Mouse (Mus musculus) hindbrain, embryonic 11.5 days (tissue): Measurements from ENCODE around the gene Patl1. TPM values are rescaled to one million over a fixed set of nuclear protein-coding genes. Genes with fewer than 3 reads are reported as not detected.
A peak's percentile ranks its signal among the peaks of the same experiment; 100 is the strongest.
"Not testable (repeated sequence)": the region's sequence is repeated elsewhere in the genome, so short reads cannot be mapped to it uniquely, and the experiment has no call there.

ENCODE experiments used
- ATAC-seq: fragments of 200-750 bp; cut with Nextera tagmentation; 2 replicates; pipeline ENCODE4 v1.8.0; 2017; ENCODE audit warnings: mild to moderate bottlenecking, moderate TSS enrichment, moderate library complexity; ENCODE audit not compliant: low FRiP score
- DNase-seq: peaks from one replicate; pipeline ENCODE4 v3.0.0-alpha.2; 2015; ENCODE audit warnings: low spot score
- H3K27ac ChIP-seq: fragments of 300-500 bp; sonication (generic); 2 replicates; pipeline ENCODE4 v1.5.1; 2014; ENCODE audit warnings: mild to moderate bottlenecking, low read depth, low read length
- H3K27me3 ChIP-seq: fragments of 300-500 bp; sonication (generic); 2 replicates; pipeline ENCODE4 v1.6.1; 2014; ENCODE audit warnings: mild to moderate bottlenecking, low read length, moderate library complexity, mixed read lengths; ENCODE audit not compliant: control insufficient read depth, insufficient read depth
- H3K36me3 ChIP-seq: fragments of 300-500 bp; sonication (generic); 2 replicates; pipeline ENCODE4 v1.6.1; 2014; ENCODE audit warnings: mild to moderate bottlenecking, low read length, moderate library complexity, mixed read lengths; ENCODE audit not compliant: control insufficient read depth, insufficient read depth
- H3K4me1 ChIP-seq: fragments of 300-500 bp; sonication (generic); replicated peaks from 2 replicates; pipeline ENCODE4 v1.6.1; 2014; ENCODE audit warnings: low read length, mixed read lengths; ENCODE audit not compliant: control insufficient read depth, insufficient read depth
- H3K4me2 ChIP-seq: fragments of 300-500 bp; sonication (generic); replicated peaks from 2 replicates; pipeline ENCODE4 v1.6.1; 2014; ENCODE audit warnings: mild to moderate bottlenecking, low read depth, low read length
- H3K4me3 ChIP-seq: fragments of 300-500 bp; sonication (generic); 2 replicates; pipeline ENCODE4 v1.5.1; 2014; ENCODE audit warnings: low read depth, low read length
- H3K9ac ChIP-seq: fragments of 300-500 bp; sonication (generic); 2 replicates; pipeline ENCODE4 v1.6.1; 2014; ENCODE audit warnings: low read depth, low read length
- H3K9me3 ChIP-seq: fragments of 300-500 bp; sonication (generic); 2 replicates; pipeline ENCODE4 v1.6.1; 2016; ENCODE audit warnings: low read length; ENCODE audit not compliant: control insufficient read depth
- WGBS: fragments of 180-500 bp; shearing (Covaris S2); extraction: QIAGEN DNeasy Blood & Tissue Kit; methylation state at CpG from one replicate; pipeline ENCODE4 v1.1.7; 2014; 5-methylcytosine and 5-hydroxymethylcytosine counted together
- polyA plus RNA-seq: library from polyadenylated mRNA; unstranded; fragments of >200 nt; fragmentation: Nextera tagmentation; extraction: Ambion mirVana; gene quantifications from 2 replicates; pipeline ENCODE4 v1.2.1, GENCODE M21; 2014

Patl1 gene
- 26.5 and 29.2 TPM in 2 replicates for polyA plus RNA-seq

- peak; percentile 99 for DNase-seq
- Histone ChIP-seq H3K4me2 (peak within 1 kb of the TSS; percentile 74), H3K27ac (peak within 1 kb of the TSS; percentile 88), H3K36me3 (no peaks in the 10 kb centered on the region), H3K27me3 (no peaks in the 10 kb centered on the region), H3K9ac (peak within 1 kb of the TSS; percentile 86), H3K9me3 (no peaks in the 10 kb centered on the region), H3K4me1 (0 out of 2 replicates have a peak, but pooled peaks cover 2% of the 10 kb centered on the region), H3K4me3 (peak within 1 kb of the TSS; percentile 89)
- peak; percentile 97 for ATAC-seq
- under 1% methylated on average over 32 of the region's 53 CpGs for WGBS
Measured at GRCm38 (mm10) chr19:11912037-11912532, at the start of gene Patl1. Patl1 (plus strand) TSS chr19:11912399.

DNA sequence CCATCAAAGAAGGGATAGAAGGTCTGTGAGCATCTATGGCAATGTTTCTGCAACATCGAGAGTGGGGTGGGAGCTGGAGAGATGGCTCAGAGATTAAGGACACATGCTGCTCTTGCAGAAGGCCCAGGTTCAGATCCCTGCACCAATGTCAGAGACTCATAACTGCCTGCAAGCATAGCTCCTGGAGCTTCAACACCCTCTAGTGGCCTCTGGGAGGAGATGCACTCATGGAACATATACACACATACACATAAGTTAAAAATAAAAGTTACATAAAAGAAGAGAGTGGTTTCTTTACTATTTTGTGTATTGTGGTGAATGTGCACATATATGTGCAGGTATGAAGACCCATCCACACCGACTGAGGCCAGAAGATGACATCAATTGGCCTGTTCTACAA lies 44.4 kb upstream of the Patl1 start:
- Histone ChIP-seq H3K36me3 (no peaks in the 10 kb centered on the region), H3K4me3 (no peak overlapping the region), H3K9me3 (no peaks in the 10 kb centered on the region), H3K4me1 (no peaks in the 10 kb centered on the region), H3K9ac (no peak overlapping the region), H3K27me3 (no peaks in the 10 kb centered on the region), H3K27ac (no peak overlapping the region), H3K4me2 (no peak overlapping the region)
- no peak for ATAC-seq
- 74% methylated on average over 2 of the region's 2 CpGs for WGBS
- DNase-seq = no peak

DNA sequence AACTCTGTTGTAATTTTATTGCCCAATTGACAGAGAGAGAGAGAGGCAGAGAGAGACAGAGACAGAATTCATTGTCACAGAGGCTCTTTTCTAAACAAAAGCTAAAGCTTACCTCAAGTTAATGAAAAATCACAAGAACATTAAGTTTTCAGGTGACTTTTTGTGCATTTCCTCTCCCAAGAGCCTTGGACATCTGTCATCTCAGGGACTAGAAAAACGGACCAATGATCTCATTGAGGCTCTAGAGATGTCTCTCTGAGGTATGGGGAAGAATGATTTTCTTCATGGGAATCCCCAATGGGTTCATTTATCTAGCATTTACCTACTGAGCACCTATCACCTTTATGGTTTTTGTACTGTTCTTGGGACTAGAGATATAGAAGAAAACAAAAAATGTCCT lies 37.2 kb upstream of the Patl1 start, which contains the start of gene Olfr1419:
TSS of gene Olfr1419 (minus strand) at position 101 of the 400 bp plus-strand sequence.
- Histone ChIP-seq H3K27me3 (no peaks in the 10 kb centered on the region), H3K27ac (no peak within 1 kb of the TSS), H3K9me3 (no peaks in the 10 kb centered on the region), H3K36me3 (no peaks in the 10 kb centered on the region), H3K4me2 (no peak within 1 kb of the TSS), H3K4me3 (no peak within 1 kb of the TSS), H3K4me1 (no peaks in the 10 kb centered on the region), H3K9ac (no peak within 1 kb of the TSS)
- DNase-seq (no peak), ATAC-seq (no peak)
- 41% methylated on average over 1 of the region's 1 CpGs for WGBS

DNA sequence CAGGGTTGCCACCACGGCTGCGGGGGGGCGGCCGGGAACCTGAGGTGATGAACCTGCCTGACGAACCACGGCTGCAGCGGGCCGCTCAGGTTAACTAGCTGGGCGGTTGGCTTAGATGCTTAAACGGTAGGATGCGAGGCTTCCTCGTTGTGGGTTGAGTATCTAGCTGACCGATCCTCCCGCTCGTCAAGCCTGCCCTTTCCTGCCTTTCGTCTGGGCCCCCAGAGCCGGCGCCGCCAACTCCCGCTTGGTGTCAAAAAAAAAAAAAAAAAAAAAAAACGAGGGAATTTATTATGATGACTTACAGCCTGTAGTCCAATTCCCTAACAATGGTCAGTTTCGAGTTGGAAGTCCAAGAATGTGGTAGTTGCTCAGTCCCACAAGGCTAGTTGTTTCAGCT lies 33.8 kb upstream of the Patl1 start:
- WGBS = 59% methylated on average over 14 of the region's 22 CpGs
- not testable (repeated sequence) for H3K9ac ChIP-seq, DNase-seq, H3K27me3 ChIP-seq, H3K27ac ChIP-seq, H3K9me3 ChIP-seq, H3K4me3 ChIP-seq, ATAC-seq, H3K4me2 ChIP-seq, H3K36me3 ChIP-seq, H3K4me1 ChIP-seq

DNA sequence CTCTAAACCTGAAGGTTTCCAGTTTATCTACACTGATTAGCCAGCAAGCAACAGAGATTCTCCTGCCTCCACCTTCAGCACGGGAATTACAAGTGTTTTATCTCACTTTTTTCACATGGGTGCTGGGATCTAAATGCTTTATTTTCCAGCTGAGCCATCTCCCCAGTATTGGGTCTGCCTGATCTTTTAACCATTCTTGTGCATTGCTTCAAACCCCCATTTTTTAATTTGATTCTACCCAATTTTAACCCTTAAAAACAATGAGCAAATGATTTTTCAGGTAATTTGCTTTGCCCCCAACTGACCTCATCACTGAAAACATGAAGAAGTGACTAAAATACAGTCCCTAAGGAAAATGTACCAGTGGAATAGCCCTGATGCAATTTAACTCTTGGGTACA lies 25.9 kb upstream of the Patl1 start, which contains the start of gene Olfr1420:
TSS of gene Olfr1420 (plus strand) at position 301 of the 400 bp plus-strand sequence.
- Histone ChIP-seq H3K9me3 (no peaks in the 10 kb centered on the region), H3K9ac (no peak within 1 kb of the TSS), H3K4me1 (no peaks in the 10 kb centered on the region), H3K4me3 (no peak within 1 kb of the TSS), H3K27me3 (no peaks in the 10 kb centered on the region), H3K4me2 (no peak within 1 kb of the TSS), H3K36me3 (no peaks in the 10 kb centered on the region), H3K27ac (no peak within 1 kb of the TSS)
- DNase-seq = no peak
- 45% methylated on average over 1 of the region's 1 CpGs for WGBS
- no peak for ATAC-seq

DNA sequence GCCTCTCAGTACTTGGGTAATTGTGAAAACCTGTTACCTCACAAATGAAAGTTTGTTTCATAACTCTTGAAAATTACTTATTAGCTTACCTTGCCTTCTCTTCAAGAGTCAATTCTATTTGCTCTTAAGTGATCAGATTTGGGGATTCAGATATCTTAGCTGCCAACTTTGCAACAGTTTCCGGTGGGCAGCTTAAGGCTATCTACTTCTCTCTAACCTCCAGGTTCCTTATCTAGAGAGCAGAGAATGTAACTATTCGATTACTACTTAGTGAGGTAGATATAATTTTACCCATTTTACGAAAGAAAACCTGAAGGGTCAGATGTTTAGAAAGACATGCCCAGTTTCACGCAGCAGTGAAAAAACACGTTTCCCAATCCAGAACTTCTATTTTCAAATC lies 1.2 kb upstream of the Patl1 start:
- no peak for ATAC-seq
- 95% methylated on average over 5 of the region's 5 CpGs for WGBS
- Histone ChIP-seq H3K9me3 (no peaks in the 10 kb centered on the region), H3K36me3 (no peaks in the 10 kb centered on the region), H3K4me3 (peak overlapping the region; percentile 89; the same call in 1 of the 2 replicates), H3K27ac (no peak overlapping the region), H3K4me2 (peak overlapping the region; percentile 67), H3K4me1 (0 out of 2 replicates have a peak, but pooled peaks cover 2% of the 10 kb centered on the region), H3K9ac (no peak overlapping the region), H3K27me3 (no peaks in the 10 kb centered on the region)
- no peak for DNase-seq

DNA sequence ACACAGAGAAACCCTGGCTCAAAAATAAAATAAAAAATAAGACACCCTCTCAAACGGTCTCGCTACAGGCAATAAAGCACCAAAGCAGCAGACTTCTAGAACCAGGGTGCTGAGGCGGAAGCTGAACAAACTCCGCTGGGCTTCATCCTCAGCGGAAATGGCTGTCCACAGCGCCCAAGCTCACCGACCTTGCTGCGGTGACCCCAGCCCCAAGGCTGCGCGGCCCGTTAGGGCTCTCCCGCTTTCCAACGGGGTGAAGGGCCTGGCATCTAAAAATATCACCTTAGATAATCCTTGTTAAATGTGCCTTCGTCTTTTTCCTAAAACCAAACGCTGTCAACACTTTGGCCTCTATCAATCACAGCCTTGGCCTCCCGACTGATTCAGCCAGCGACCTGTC lies 596 bp upstream of the Patl1 start:
- WGBS = 4% methylated on average over 17 of the region's 17 CpGs
- Histone ChIP-seq H3K9ac (peak overlapping the region; percentile 86), H3K9me3 (no peaks in the 10 kb centered on the region), H3K27ac (peak overlapping the region; percentile 43), H3K4me1 (0 out of 2 replicates have a peak, but pooled peaks cover 2% of the 10 kb centered on the region), H3K27me3 (no peaks in the 10 kb centered on the region), H3K4me3 (peak overlapping the region; percentile 89), H3K36me3 (no peaks in the 10 kb centered on the region), H3K4me2 (peak overlapping the region; percentile 67)
- peak; percentile 59 for ATAC-seq
- no peak for DNase-seq

DNA sequence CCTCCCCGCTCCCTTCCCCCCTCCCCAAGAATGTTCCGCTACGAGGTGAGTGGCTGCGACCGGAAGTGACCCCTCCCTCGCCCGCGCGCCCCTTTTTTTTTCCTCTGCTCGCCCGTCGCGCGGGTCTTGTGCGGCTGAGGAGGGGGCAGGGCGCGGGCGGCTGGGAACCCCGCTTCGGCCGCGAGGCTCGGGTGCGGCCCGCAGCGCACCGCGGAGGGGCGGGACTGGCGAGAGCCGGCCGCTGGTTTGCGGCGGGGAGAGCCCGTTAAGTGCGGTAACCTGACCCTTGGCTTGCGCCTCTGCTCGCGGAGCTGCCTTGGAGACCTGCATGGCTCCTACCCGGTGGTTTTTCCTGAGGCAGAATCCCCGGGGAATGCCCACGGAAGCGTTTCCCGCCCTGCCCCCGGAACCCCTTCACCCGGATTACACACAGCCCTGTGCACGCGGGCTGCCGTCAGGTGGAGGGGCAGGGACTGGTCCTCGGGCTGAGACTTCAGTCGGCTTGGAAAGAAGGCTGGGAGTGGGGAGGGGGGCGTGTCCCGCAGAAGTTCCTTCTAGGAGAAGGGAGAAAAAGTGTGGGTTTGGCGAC lies 428 bp downstream of the Patl1 start:
- no peaks in the 10 kb centered on the region for H3K36me3 ChIP-seq
- ATAC-seq (peak; percentile 75; the same call in 1 of the 2 replicates), DNase-seq (no peak)
- peak overlapping the region; percentile 88 for H3K27ac ChIP-seq
- H3K27me3 ChIP-seq = no peaks in the 10 kb centered on the region
- peak overlapping the region; percentile 86 for H3K9ac ChIP-seq
- H3K9me3 ChIP-seq = no peaks in the 10 kb centered on the region
- 0 out of 2 replicates have a peak, but pooled peaks cover 2% of the 10 kb centered on the region for H3K4me1 ChIP-seq
- peak overlapping the region; percentile 74 for H3K4me2 ChIP-seq
- WGBS = 0% methylated on average over 22 of the region's 54 CpGs
- peak overlapping the region; percentile 89 for H3K4me3 ChIP-seq

- Histone ChIP-seq H3K4me3 (no peak overlapping the region), H3K36me3 (peaks cover 3% of the 10 kb centered on the region; the same call in 1 of the 2 replicates), H3K9ac (no peak overlapping the region), H3K9me3 (no peaks in the 10 kb centered on the region), H3K27me3 (no peaks in the 10 kb centered on the region), H3K27ac (no peak overlapping the region), H3K4me2 (no peak overlapping the region), H3K4me1 (0 out of 2 replicates have a peak, but pooled peaks cover 2% of the 10 kb centered on the region)
- 60% methylated on average over 2 of the region's 2 CpGs for WGBS
- ATAC-seq = no peak
- DNase-seq = peak; percentile 28
Measured at GRCm38 (mm10) chr19:11915804-11916203, 3.6 kb downstream of the Patl1 start.
